Comparison of ENCODE assay signal across 8 mouse cellular contexts in the genomic region with DNA sequence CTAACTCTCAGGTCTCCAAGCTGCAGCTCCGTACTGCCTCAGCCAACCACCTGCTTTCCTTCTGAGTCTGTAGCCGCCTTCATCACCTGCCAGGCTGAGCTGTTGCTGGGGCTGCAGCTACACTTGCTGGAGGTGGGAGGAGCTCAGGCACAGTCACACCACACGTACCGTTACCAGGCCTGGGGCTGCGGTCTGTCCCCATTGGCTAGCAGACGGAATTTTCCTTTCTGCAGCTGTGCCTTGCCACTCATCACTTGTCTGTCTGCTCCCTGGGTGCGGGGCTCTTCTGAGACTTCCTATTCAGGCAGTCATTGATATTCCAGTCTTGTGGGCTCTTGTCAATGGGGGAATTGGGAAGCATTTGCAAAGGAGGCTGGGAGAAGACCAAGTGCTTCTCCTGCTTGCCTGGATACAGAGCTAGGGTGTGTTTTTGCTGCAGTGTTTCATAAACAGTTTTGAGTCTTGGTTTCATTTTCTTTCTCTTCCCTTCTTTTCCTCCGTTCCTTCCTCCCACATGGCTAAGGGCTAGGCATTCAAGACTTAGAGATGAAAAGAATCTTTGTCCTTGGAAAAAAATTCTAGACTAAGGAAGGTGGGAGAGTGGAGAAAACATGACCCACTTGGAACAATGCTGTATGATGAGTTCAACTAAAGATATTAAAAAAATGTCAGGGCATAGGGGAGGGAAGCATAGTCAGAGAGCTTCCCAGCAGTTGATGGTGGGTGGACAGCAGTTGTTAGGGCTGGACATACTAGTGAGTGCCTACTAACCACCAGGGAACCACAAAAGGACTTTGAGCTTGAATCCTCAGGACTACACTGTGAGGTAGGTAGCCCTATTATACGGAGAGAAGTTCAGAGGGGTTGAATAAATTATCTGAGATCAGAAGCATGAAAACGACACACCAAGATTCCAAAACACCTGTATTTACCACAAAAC. TPM values are rescaled to one million over a fixed set of nuclear protein-coding genes. Genes with fewer than 3 reads are reported as not detected.
DNase-seq lines count a peak whose midpoint lies in the region; ATAC-seq and TF ChIP-seq lines count a peak whose summit lies in the region.

No protein-coding gene starts in this region.

- no peak overlapping the region for H3K27ac ChIP-seq in lung, postnatal 0 days (ENCODE audit: low read length)

- peak; percentile 2 for DNase-seq in urinary bladder, postnatal 14 days (ENCODE audit: low spot score)
- no peak for DNase-seq in urinary bladder, adult 2 months (ENCODE audit: low spot score)
- peak; percentile 29 to 57 for DNase-seq in cerebellum, postnatal 4 days (ENCODE audit: low spot score in 2 of 2)
- peak; percentile 22 to 30 for DNase-seq in heart, adult 18-20 months
- DNase-seq in layer of hippocampus, adult 8-10 months (ENCODE audit: low spot score in 2 of 2), result peak; percentile 70 to 85
- DNase-seq in lung, postnatal 0 days (ENCODE audit: low spot score), result peak; percentile 5
- peak; percentile 88 for DNase-seq in right cerebral cortex, adult 18-20 months
- no peak for DNase-seq in B cell, adult 2 months

- H3K9ac ChIP-seq in lung, postnatal 0 days (replicated peaks; ENCODE audit: low read depth), result no peak overlapping the region

- H3K4me2 ChIP-seq in lung, postnatal 0 days (replicated peaks; ENCODE audit: low read depth, low read length), result peak overlapping the region; percentile 35

- no peak for TF ChIP-seq CTCF in lung, postnatal 0 days (IDR thresholded peaks at IDR 0.05)

- ATAC-seq in lung, postnatal 0 days, result peak; percentile 30; the same call in 1 of the 2 replicates

- H3K27me3 ChIP-seq in lung, postnatal 0 days (replicated peaks; ENCODE audit: insufficient read depth, low read length), result no peaks in the 10 kb centered on the region

- no peak for TF ChIP-seq EP300 in lung, postnatal 0 days (IDR thresholded peaks at IDR 0.05)

- H3K36me3 ChIP-seq in lung, postnatal 0 days (ENCODE audit: insufficient read depth, low read length), result no peaks in the 10 kb centered on the region

- no peak overlapping the region for H3K4me3 ChIP-seq in lung, postnatal 0 days (ENCODE audit: low read depth, low read length)

- no peaks in the 10 kb centered on the region for H3K4me1 ChIP-seq in lung, postnatal 0 days (ENCODE audit: insufficient read depth, low read depth, low read length)

- no peaks in the 10 kb centered on the region for H3K9me3 ChIP-seq in lung, postnatal 0 days (ENCODE audit: low read length)

- WGBS in lung, postnatal 0 days, result 18% methylated on average over 10 of the region's 10 CpGs

RNA-seq across cellular contexts. Expression of a gene that starts 11.2 kb away (rescaled TPM):
- 15.5 and 18.5 TPM in 2 replicates for polyA plus RNA-seq in urinary bladder, adult 2 months (2012; rRNA removed)
- 1 to 10 TPM; 4.4 to 5.5 TPM for total RNA-seq in heart, adult 18-20 months (2021)
- 100 to 1,000 TPM; 513 to 623 (median 572) TPM for total RNA-seq in layer of hippocampus, adult 8-10 months (2022)
- polyA plus RNA-seq in lung, postnatal 0 days (2015; fragmentation: Nextera tagmentation; extraction: Ambion mirVana), result 1.0 and 1.4 TPM in 2 replicates

Comparison
In these comparisons a context has a peak if more than half of its experiments do, and no peak if none do; other contexts are left out.
1. DNase-seq: peak in urinary bladder, postnatal 14 days (single experiment), cerebellum, postnatal 4 days (2 of 2), heart, adult 18-20 months (2 of 2), layer of hippocampus, adult 8-10 months (2 of 2), lung, postnatal 0 days (single experiment) and right cerebral cortex, adult 18-20 months (single experiment); none in urinary bladder, adult 2 months (single experiment) and B cell, adult 2 months (0 of 2).
2. RNA of a gene that starts 11.2 kb away (total RNA-seq): 513 to 623 TPM in layer of hippocampus, adult 8-10 months; 4.4 to 5.5 TPM in heart, adult 18-20 months; every median in the first group is over 10 times any median in the second.